Mouse (Mus musculus) spleen, embryonic (tissue): ENCODE results near the gene Kctd15.

Experiments
- CTCF ChIA-PET: fragments of 350-600 bp; sonication (Branson Sonifier 250); formaldehyde crosslinking; loops from one replicate; lab custom pipeline; 2022; lab: Charles Lee

The Kctd15 gene

DNA sequence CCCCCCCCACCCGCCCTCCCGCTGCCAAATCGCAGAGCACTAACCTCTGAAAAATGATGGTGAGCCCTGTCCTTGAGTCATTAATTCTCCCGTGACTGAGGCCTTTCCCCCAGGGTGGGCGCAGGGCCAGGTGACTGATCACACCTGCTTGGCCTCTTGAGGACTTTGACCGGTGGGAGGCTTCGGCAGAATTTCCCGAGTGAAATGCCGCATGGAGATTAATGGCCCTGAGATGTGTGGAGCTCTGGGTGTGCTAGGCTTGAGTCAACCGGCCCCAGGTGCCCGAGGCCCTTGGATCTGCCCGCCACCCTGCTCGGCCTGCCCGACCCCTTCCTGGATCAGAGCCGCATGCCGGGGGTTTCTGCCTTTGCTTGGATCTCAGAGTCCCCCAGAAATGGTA lies 11.3 kb upstream of the Kctd15 start:
- CTCF ChIA-PET: no interaction called here

DNA sequence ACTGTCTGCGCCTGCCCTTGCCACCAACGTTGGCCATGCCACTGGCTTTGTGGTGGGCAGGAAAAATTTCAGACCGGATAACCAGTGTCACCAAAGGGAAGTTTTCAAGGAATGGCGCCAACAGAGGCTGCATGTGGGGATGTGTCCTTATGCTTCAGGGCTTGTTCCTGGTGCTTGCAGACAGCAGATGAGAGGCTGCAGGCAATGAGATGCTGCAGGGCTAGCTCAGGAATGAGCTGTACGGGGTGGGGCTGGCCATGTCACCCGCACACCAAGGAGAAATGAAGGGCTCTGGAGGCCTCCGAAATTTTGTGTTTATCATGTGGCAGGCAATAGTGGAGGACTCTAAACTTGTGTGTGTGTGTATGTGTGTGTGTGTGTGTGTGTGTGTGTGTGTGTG lies 6.6 kb upstream of the Kctd15 start:
- CTCF ChIA-PET: no interaction called here

DNA sequence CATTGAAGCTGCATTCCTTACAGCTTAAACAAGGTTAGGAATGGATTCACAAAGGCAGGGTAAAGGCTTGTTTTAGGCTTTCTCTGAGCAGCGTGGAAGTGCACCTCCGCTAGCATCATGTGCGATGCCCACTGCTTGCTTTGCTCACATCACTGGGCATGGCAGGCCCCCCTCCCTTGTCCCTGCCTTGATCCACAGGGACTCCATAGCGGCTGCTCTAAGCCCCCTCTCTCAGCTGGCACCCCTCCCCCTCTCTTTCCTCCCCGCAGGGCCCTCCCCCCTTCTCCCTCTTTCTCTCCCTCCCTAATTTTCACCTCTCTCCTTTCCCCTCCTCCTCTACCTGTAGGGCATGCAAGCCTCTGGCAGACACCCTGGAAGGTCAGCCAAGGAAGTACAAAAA lies 5.7 kb upstream of the Kctd15 start:
- CTCF ChIA-PET: no interaction called here

DNA sequence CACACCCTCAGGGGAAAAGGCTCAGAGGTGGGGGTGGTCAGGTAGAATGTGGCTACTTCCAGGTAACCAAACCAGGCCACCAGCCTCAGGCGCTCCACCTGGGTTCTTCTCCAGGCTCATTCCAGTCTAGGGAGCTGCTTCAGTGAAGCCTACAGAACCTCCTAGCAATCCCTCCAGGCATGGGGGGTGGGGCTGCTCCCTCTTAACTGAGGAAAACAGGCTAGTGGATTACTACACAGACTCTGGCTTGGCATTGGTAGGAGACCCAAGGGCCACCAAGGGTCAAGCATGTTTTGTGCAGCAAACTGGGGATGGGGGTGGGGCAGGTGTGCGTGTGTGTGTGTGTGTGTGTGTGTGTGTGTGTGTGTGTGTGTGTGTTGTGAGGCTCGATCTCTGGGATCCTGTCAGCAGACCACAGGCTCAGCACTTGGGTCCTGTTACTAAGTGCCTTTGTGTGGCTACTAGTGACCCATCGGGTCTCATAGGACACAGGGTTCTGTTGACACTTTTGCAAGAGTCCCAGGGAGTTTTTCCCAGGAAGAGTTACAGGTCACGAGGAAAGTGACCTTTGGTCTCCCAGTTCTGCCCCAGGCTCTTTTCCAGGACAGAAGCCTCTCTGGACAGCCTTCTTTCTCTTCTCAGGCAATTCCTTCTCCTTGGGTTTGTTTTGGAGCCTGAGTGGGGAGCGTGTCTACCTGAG lies 3.0 kb upstream of the Kctd15 start:
- CTCF ChIA-PET: no interaction called here

DNA sequence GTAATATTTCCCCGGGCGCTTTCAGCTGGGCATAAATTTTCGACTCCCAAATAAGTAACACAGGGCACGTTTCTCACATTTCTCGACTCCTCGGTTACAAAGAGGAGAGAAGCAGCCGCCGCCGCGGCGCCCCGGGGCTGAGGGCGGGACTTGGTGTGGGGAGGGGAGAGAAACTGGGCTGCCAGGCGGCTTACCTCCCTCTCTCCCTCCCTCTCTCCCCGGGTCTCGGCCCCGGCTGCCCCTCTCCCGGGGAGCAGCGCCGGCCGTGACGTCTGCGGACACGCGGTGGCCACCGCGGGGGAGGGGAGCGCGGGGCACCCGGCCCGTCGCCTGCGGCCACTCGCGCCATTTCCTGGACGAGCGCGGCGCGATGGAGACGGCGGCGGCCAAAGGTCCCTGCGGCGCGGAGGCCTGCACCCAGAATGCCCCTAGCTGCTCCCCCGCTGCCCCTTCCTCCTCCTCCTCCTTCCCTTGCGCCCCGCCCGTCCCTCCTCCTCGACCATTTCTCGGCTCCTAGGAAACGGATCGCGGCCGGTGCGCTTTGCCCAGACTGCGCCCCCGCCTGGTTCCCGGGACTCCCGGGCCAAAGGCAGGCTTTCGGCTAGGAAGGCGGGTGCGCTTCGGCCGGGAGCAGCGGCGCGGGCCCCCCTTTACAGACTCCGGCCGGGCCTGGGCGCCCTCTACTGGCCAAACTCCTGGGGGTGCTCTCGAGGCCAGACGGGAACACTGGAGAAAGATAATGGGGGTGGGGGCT lies 1.3 kb downstream of the Kctd15 start:
- CTCF ChIA-PET: no interaction called here

GRCm38 (mm10) chr7:34654441-34655085 lies 2.0 kb downstream of the Kctd15 start:
- CTCF ChIA-PET: no interaction called here

- CTCF ChIA-PET: no interaction called here
Measured at GRCm38 (mm10) chr7:34653731-34654440, 2.6 kb downstream of the Kctd15 start.

DNA sequence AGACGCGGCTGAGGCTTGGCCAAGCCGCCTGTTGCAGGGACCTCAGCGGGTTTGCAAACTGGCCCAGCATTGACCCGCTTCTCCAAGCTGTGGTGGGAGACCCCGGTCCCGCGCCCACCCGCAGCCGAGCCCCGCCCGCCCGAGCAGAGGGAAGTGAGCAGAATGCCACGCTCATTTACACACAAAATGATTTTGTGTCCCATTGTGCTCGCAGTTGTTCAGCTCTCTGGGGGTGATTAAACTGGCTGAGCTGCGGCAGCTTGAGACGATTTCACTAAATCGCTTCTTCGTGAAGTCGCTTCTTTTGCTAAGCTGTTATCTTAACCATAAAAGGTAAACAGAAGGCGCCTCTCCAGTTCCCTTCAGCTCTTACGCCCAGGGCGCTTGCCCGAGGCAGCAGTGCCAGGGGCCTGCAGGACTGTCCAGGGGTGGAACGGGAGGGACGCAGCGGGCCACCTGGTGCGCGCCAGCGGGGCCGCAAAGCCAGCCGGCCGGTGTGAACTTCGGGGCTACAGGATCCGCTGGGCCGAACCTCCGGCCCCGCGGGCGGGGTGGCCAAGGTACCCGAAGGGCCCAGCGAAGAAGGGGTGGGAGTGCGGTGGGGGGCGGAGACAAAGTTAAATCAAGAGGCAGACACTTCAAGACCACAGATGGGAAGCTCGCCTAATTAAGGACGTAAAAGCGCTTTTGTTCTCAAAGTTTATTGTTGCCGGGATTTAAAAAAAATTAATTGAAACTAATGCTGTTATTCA lies 3.6 kb downstream of the Kctd15 start:
- CTCF ChIA-PET: interaction anchor here (0.6 kb wide), 1 partner anchor 976 kb away, joined by 3 read pairs; no protein-coding TSS in a partner anchor

- CTCF ChIA-PET: no interaction called here
Measured at GRCm38 (mm10) chr7:34651381-34651780, 5.2 kb downstream of the Kctd15 start.

DNA sequence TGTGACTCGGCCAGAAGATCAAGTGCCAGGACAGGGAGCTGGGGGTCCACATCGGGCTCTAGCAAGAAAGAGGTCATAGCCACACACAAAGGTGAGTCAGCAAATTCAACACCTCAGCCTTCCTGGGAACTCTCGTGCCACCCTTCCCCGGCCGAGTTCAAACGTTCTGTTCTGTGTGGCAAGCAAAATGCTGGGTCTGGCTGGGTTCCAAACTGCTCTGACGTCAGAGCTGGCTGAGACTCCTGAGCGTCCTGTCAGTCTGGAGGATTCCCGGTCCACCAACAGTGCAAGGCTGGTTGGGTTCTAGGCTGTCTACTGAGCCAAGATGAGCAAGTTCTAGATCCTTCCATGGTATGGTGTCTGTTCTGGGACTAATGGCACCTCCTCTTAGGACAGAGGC lies 9.5 kb downstream of the Kctd15 start:
- CTCF ChIA-PET: no interaction called here

DNA sequence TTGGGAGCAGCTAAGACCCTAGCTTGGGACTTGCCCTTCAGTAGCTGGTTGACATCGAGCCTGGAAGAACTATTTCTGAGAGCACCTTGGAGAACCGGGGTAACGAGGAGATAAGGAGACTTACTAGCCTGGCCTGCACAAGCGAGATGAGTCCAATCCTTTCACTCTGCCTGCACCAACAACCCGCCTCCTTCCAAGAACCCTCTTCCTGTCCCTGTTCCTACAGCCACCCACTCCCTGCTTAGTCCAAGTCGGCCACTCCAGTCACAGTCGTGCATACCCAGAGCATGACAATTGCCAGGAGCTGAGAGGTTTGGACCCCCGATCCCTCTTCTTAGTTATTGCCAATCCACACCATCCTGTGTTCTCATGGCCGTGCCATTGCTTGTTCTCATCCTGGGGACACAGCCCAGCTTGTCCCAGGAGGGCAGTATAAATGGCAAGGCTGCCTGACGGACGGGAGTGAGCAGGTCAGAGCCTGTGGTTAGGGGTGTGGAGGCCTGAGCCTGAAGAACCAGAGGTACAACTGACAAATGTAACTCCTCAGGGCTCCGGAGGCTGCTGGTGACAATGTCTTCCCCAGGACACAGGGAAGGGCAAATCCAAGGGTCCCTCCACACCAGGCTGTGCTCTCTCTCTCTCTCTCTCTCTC lies 10.3 kb downstream of the Kctd15 start:
- CTCF ChIA-PET: no interaction called here

DNA sequence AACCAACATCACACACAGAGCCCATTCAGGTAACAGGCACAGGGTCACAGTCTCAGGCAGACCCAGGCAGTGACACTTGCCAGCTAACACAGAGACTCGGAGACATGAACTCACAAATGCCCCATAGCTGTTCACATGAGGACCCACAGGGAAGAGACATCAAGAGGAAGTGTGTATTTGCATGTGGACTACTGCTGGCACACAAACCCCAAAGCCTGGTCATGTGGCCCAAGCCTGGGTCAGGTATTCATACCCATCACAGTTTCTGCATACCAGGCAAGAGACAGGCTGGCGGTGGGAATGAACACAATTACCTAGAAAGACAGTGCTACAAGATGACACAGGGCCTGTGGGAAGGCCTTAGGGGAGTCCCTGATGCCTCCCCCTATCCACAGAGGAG lies 10.9 kb downstream of the Kctd15 start:
- CTCF ChIA-PET: no interaction called here

- CTCF ChIA-PET: no interaction called here
Measured at GRCm38 (mm10) chr7:34644591-34644990, 11.9 kb downstream of the Kctd15 start.

DNA sequence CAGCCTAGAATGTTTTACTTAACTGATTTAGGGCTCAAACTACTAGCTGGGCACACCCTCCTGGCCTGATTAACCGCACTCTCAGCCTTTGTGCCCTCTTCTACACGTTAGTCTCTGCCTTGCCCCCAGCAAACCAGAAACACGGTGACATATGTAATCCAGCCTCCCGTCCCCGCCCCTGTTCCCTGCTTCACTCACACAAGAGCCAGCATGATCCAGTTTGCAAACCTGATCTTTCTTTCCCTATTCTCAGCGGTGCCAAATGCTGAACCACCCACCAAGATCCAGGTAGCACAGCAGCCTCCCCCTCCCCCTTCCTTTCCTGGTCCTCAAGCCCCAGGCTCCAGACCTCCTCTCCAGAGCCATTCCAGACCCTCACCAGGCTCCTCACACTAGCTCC lies 13.2 kb downstream of the Kctd15 start:
- CTCF ChIA-PET: no interaction called here

GRCm38 (mm10) chr7:34641968-34642367 lies 14.6 kb downstream of the Kctd15 start:
- CTCF ChIA-PET: no interaction called here

DNA sequence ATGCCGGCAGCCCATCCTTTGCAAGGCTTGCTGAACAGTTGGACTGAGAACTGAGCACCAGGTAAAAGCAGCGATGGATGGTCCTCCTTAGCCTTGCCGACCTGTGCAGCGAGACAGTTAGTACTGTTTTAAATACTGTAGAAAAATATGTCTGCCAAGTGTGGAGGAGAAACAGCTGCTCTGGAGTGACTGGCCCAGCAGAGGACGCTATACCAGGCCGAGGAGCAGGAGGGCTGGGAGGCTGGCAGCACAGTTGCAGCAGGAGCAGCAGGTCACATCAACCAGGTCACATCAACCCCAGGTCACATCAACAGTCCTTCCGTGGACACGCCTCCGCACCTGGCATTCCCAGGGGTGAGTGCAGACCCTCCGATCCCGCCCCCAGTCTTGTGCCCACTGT lies 16.7 kb downstream of the Kctd15 start:
- CTCF ChIA-PET: no interaction called here

DNA sequence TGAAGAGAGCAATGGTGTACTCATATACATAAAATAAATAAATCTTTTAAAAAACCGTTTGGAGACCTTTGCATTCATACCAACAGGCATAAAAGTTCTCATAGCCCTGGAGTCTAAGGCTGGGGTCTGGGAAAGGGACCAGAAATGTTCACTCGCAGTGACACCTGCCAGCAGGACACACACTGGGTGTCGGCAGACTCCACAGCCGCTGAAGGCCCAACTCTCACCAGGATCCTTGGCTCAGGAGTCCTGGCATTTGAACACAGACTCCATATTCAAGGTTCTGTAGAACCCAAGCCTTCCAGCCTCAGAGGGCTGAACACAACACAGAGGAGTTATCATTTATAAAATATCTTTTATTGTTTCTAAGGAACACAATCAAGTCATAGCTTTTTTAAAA lies 19.9 kb downstream of the Kctd15 start:
- CTCF ChIA-PET: no interaction called here

GRCm38 (mm10) chr7:34632966-34633742 lies 23.4 kb downstream of the Kctd15 start:
- CTCF ChIA-PET: no interaction called here

GRCm38 (mm10) chr7:34630211-34631085 lies 26.1 kb downstream of the Kctd15 start:
- CTCF ChIA-PET: no interaction called here
